Mouse (Mus musculus): Measurements from ENCODE around the gene Gm9903.

Gm9903 gene

DNA sequence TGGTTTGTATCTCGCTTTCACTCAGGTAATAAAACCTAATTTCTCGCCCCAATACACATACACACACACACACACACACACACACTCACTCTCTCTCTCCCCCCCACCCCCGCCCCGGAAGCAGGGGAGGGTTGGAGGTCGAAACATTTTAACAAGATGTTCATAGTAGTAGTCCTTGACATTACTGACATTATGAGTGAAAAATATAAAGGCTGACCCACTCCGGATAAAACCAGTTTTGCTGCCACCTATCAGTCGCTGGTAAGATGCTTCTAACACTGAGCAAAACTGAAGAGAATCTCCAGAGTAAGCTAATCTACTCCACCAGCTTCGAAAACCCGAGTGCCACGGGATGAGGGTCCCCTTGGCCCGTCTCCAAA, 21.8 kb downstream of the Gm9903 start:
- no peak for DNase-seq

GRCm38 (mm10) chr5:33651921-33652782, 22.4 kb downstream of the Gm9903 start, which contains the start of gene Slbp:
Slbp (minus strand) TSS chr5:33652574.
- DNase-seq: peak; percentile 95

- DNase-seq: no peak
Measured at GRCm38 (mm10) chr5:33652783-33653173, 23.1 kb downstream of the Gm9903 start.

DNA sequence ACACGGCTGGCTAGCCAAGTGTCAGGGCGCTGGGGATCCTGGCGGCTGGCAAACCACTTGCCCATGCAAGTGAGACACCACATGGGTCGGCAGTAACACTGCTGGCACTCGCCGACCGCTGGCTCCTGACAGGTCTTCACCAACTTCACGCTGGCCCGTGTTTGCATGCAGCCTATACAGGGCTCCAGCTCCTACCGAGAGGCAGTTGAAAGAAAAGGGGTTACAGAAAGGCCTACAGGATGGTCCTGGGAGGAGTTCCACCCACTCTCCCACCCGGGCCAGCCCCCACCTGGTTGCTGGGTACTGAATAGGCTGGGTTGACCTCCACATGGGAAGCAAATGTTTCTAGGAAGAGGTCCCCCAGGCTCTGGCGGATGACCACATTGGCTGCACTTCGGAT, 24.7 kb downstream of the Gm9903 start:
- peak; percentile 33 for DNase-seq

DNA sequence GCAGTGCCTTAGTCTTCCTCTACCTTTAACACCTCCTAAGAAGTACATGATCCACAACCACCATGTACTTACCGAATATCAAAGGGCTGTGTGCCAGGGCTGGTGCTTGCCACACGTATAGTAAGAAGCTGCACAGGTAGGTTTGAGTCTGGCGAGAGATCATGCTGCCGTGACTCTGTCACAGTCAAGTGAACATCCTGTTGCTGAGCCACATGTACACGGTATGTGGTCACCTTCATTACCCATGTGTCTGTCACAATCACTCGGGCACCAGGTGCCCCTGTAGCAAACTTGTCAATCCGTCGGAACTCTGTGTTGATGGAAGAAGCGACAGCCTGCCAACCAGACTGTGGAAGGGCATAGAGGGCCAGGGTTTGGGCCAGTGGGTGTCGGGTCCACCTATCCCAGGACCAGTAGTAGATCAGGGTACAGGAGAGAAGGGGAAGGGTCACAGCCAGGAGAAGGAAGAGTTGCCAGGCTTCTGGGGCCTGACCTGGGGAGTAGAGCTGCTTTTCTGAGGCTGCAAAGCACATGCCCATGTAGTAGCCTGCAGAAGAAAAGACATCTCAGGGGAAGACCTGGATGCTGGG, 25.6 kb downstream of the Gm9903 start:
- DNase-seq: no peak

- DNase-seq: no peak
Measured at GRCm38 (mm10) chr5:33656739-33657138, 27.0 kb downstream of the Gm9903 start.

GRCm38 (mm10) chr5:33657251-33657786, 27.6 kb downstream of the Gm9903 start:
- DNase-seq: no peak

DNA sequence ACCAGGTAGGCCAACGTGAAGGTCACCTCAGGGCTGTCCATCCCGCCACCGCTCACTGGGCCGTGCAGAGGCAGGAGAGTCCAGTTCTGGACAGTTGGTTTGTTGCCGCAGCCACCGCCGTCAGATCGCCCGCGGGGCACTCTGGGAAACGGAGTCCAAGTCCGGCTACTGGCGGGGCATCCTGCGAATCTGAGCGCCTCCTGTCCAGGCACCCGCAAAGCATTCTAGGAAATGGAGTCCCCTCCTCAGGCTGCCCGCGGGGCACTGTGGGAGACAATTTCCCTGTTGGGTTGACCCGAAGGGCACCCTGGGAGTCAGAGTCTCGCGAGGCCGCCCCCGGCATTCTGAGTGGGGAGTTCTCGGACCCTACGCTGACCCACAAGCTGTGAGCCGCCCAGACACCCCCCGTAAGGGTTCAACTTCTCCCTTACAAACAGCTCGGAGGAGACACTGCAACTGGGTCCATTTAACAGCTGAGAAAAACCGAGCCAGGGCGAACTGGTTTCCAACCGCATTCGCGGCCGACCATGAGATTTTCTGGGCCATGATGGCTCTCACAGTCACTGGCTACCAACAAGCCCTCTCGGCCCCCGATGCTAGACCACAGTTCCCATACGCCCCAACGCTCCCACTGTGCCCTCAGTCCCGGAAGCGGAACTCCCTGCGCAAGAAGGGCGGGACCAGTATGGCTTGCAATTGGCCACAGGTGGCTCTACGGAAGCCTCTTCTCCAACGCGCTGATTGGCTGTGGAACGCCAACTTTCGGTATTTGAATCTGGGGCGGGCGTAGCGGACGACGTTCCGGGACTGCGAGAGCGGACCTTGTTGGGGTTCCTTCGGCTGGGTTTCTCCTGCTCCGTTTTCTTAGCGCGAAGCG, 28.3 kb downstream of the Gm9903 start, which contains the start of the genes Tacc3 and Tmem129:
Gene Tacc3, plus strand, starts transcription at position 342 of the 877 bp plus-strand sequence.
Gene Tmem129, minus strand, starts transcription at position 630 of the 877 bp plus-strand sequence.
- peak; percentile 97 for DNase-seq

- DNase-seq: no peak
Measured at GRCm38 (mm10) chr5:33658664-33659050, 28.9 kb downstream of the Gm9903 start.

DNA sequence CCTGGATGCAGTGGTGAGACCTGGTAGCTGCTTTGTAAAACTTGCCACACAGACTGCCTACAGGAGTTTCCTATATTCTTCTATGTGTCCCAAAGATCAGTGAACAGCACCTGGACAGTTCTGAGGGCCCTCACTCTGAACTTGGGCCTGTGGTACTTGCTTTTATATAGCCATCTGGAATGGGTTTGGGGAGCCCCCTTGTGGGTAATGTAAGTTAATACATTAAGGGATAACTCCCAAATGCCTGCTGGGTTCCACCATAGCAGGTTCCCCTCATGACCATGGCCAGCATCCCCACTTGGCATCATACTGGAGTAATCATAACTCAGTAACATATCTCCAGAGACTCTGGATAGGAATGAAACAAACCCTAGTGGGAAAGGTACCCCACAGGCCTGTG, 38.5 kb downstream of the Gm9903 start:
- no peak for DNase-seq

GRCm38 (mm10) chr5:33671659-33672058, 41.9 kb downstream of the Gm9903 start:
- DNase-seq: no peak

GRCm38 (mm10) chr5:33674439-33674838, 44.7 kb downstream of the Gm9903 start:
- DNase-seq: no peak

GRCm38 (mm10) chr5:33675964-33676363, 46.2 kb downstream of the Gm9903 start:
- no peak for DNase-seq

- DNase-seq: no peak
Measured at GRCm38 (mm10) chr5:33678244-33678643, 48.5 kb downstream of the Gm9903 start.

DNA sequence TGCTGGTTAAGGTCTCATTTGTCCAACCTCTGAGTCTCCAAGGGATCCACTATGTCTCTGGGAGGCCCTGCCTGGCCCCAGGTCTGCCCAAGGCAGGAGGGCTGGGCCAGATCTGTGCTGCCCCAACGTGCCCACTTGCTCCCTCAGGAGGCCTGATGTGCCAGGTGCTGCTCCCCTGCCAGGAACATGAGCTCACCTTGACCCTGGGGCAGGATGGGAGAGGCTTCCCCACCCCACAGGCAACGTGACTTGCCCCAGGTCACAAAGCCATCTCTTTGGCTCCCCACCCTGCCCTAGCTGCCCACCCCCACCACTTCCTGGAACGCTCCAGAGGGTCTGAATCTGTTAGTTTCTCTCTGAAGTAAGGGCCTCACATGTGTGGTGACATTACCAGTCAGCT, 51.3 kb downstream of the Gm9903 start:
- no peak for DNase-seq
